Mouse (Mus musculus) c-Kit-positive CD71-negative TER-119-negative erythroid progenitor cells, embryonic 14.5 days (primary cell): Measurements from ENCODE around the gene Ankfn1.

ENCODE experiments used
- DNase-seq: peaks from one replicate; pipeline ENCODE4 v3.0.0-alpha.2; 2013; ENCODE audit warnings: low read depth

The Ankfn1 gene

DNA sequence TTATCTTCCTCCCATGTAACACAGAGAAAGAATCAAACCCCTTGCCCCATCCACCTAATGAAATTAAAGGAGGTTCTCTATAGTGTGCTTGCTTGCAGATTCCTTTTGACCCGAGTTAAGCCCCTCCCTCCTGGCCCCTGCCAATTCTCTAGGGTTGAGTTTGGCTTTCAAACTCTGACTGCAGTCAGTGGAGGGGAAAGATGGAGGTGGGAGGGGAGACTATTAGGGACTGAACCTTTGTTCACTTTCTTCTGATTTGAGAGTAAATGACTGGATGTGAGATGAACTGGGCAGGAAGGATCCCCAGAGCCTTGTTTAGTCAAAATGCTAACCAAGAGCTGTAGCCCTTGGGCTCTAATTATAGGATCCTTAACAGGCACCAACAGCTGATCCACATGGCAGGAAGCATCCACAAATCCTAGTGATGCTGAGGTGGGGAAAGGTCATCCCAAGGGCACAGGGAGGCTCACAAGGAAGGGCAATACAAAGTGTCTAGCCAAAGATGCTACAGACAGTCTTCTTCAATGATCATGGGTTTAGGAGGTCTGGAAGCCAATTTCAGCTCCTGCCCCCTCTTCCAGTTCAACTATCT, 103.4 kb downstream of the Ankfn1 start:
- no peak for DNase-seq

DNA sequence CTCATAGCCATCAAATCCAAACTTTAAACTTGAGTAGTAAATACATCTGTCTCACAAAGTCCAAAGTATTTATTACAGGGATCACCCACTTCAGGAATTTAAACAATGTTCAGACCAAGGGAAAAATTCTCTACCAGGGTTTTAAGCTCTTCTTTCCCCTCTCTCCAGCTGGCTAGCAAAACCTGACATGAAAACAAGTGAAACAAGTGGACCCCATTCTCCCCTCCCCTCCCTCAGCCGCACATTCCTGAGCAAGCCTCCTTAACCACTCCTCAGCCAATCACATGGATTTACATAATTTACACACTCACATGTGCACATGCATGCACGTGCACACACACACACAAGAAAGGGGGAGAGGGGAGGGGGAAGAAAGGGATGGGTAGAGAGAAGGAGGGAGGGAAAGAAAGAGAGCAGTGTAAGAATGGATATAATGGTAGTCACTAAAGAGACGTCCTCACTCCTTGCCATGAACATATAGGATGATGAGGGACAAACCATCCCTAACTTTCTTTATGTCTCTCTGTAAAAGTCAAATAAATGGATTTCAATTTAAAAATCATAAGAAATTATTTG, 104.9 kb downstream of the Ankfn1 start:
- no peak for DNase-seq

DNA sequence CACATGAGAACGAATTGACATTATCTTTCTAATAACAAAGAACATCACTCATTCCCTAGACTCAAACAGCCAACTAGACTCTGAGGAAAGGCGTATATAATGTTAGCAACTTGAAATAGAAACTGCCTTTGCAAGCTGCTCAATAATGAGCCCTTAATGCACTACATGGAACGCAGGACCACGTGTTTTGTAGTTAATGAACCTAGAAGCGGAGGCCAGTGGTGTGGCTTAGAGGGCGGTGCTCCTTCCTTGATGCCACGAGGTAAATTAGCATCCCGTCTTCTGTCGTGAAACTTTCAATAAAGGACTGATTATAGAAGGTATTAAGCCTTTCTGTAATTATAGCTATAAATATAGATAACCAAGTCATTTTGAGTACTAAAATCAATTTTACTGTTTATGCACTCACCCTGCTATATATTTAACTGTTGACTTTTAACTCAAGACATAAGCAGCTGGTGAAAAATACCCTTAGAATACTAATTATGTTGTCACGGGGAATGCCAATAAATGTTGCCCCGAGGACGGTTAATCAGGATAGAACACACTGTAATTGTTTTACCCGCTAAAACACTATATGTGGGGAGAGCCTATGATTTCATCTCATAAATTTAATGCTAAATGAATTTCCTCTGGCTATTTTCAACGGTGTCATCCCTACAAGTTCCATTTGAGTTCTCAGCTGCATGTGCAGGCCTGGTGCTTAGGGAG, 112.1 kb downstream of the Ankfn1 start:
- DNase-seq, result no peak

DNA sequence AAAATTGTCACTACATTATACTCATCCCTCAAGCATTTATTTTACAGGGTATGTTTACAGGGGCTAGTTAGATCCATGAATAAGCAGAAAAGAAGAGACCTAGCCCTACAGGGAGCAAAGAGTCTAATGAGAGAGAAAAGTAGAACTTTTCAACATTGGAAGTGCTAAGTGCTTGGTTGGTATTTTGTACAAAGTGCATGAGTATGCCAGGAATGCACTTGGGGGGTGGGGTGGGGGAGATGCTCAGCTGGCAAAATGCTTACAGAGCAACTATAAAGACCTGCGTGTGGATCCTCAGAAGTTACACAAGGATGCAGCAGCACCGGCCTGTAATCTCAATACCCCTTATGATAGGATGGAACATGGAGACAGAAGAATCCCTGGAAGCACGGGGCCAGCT, 118.4 kb downstream of the Ankfn1 start:
- DNase-seq, result no peak

DNA sequence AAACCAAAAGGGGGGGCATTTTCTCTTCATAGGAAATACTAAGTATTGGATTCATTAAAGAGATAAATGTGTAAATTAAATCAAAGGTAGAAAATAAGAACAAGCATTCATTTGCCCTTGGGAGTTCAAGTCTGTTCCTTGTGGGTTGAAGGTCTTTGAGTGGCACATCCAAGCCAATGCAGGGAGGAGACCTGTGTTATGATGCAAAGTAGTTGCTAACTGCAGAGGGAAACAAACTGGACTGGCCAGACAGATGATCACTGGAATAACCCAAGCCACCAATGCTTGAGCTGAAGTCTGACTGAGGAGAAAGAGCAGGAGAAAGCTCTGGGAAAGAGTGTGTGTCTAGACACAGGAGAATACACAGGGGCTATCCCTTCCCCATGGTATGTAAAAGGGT, 120.9 kb downstream of the Ankfn1 start:
- DNase-seq, result no peak

DNA sequence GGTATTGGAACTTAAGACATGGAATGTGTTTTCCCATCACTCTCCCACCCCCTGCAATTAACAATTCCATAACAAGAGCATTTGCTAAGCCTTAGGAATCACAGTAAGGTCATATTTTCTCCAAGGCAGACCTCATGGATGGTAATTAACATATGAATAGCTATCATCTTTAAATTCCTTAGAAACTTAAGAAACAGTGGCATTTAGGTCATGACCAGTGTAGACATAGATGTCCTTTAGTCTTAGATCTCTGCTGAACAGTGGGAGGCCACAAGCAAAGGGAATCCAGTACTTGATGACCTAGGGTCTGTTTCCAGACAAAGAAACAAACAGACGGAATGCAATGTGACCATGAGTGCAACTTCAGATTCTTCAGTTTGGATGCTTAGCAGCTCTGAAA, 141.7 kb downstream of the Ankfn1 start:
- DNase-seq, result no peak

DNA sequence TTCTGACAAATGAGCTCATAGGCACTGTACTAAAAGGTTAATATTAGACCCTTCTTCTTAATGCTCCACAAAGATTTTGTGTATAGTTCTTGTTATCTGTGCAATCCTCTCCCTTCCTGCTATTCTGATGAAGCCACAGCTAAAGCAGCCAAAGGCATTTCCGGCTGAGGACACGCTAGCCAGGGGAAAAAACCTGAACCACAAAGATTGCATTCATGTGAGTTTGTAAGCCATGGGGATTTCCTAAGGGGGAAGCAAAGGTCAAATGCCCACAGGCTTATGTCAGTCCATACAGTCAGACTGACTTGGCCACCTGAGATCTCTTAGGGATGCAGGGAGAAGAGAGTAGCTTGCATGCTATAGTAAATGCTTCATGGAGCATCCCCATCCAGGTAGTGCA, 146.1 kb downstream of the Ankfn1 start:
- no peak for DNase-seq

DNA sequence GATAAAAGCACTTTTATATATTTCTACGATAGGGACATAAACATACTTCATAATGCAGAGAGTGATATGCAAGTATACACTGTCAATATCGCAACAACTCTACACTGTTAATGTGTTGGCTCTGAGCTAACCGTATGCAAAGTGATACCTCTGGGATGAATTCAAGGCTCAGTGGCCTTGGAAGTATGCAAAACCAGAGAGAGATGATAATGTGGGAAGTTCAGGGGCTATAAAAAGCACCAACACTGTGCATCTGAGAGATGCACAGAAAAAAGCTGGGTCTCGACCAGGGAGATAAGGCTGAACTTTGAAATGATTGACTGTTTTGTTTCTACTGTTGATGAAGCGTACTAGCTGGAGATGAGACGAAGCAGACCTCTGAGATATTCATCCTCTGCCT, 148.9 kb downstream of the Ankfn1 start:
- DNase-seq, result no peak

DNA sequence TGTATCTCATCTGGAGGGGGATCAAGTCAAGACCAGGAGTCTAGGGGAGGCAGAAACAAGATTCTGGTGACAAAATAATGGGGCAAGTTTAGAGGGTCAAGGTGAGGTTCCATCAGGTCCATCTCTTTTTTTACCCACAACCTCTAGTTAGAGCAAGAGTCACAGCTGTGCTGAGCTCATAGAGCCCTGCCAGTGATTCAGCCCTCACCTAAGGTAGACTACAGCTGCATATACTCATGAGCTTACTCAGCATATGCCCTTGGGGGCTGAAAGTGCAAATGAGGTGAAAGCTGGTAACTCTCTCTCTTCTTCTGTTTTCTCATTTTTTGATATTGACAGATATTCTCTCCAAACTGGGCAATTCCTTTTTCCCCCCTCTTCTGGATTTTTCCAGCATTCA, 150.2 kb downstream of the Ankfn1 start:
- no peak for DNase-seq

DNA sequence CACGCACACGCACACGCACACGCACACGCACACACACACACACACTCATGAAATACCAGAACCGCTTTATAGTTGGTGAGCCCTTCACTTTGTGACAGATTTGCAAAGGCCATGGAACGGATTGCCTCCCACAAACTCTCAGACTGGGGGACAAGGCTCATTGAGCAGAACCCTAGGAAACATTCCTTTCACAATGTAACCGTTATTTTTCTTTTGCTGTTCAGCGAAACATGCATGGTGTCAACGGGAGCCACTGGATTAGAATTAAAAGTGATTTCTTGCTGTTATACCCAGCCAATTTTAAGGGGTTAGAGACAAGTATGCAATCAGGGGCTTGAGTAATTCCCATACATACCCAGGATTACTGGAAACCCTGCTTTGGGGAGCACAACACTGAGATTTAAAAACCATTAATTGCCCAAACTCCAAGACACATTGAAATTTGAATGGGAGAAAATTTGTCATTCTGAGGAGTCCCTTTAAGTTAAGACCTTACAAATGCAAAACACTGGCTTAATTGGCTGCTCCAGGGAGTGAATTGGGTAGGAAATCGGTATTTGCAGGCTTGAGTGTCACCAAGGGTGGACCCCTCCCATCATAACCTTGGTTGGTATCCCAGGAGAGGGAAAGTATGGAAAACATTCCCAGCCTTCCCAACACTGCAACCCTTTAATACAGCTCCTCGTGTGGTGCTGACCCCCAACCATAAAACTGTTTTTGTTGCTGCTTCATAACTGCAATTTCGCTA, 153.6 kb downstream of the Ankfn1 start:
- DNase-seq, result no peak

DNA sequence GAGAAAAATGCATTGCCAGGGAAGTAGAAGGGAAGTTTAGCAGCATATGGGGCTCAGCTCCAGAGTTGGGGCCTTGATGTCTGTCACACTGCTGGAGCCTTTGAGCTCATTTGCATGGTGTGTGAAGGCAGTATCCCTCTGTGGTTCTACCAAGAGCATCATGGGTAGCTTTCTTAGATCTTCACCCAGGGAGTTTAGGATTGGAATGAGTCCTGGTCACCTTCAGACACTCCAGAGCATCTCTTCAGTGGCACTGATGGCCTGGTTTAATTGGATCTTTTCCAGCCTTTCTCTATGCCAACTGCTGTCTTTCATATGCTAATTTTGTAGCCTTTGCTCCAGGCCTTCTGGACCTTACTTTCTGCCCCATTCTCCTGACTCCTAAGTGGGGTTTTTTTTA, 157.5 kb downstream of the Ankfn1 start:
- no peak for DNase-seq

DNA sequence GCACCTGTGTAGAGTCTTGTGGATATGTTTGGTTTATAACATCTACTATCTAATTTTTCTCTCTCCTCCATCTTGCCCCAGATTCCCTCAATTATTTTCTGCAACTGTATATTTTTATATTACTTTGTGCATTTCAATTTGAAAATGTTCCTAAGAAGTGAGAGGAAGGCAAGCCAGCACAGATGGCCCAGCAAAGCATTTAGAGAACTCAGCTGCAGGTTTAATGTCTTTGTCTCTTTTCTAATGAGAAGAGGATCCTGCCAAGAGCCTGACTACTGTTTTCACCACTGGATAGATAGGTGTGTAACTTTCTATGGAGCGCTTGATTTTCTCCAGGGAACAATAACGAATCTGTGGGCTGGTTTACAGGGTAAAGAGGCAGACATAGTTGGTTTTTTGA, 161.6 kb downstream of the Ankfn1 start:
- DNase-seq, result no peak

DNA sequence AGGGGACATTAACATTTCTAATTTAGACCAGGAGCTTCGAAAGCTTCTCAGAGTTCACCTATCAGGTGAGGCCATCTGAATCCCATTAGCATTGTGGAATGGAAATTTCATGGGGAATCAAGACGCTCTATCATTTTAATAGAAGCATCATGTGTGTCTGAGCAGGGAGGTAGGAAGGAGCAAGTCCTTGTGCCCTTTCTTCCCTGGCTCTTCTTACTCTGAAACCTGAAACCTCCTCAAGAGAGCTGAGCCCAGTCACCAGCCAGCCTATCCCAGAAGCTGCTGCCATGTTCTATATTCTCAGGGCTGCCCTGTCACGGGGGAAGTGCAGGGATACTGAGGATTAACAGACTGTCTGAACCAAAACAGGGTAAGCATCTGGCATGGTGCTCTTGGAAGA, 165.9 kb downstream of the Ankfn1 start:
- DNase-seq, result no peak

DNA sequence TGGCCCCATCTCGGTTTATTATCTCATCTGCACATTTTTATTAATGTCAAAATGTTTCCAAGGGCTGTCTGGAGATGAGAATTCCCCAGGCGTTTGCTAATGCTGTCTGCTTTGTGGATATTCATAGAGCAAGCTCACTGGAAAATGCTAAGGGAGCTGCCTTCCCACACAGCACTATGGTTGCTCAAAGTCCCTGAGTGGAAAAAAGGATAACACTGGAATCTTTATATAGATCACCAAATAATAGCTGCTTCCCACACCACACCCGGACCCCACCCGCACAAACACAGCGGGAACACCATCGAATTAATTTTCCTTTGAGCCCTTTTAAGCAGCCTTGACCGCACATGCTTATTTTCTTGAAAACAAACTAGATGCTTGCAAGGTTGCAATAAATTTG, 169.4 kb downstream of the Ankfn1 start:
- no peak for DNase-seq

DNA sequence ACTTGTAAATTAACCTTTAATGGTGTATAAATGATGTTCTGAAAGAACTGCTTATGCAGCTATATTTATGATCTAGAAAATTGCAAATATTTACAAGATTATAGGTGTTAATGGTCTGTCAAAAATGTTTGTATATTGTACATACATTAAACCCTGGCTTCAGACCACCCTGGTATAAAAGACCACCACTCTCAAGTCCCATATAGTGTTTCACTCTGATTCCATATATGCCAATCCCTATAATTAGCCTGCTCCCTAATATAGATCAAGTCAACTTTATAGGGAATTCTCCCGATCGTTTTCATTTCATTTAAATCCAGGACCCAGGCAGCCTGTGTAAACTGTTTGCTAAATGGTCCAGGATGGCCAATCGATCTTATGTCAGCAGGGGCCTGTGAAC, 170.2 kb downstream of the Ankfn1 start:
- DNase-seq, result no peak

DNA sequence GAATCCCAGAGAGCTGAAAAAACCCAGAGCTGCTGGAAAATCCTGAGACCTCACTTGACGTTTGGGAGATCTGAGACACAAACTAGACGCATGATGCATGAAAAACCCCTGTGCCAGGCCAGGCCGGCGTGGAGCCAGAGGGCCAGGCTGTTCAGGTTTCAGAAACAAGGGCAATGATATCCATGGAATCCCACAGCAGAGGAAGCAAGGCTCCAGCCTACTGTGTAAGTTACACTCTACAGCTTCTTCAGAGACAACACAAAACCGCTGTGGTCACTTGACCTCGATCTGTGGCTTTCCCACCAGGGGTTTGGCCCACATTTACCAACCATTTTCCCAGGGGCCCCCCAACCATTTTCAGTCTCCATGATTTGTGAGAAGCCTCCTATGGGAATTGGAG, 171.1 kb downstream of the Ankfn1 start:
- DNase-seq, result no peak

DNA sequence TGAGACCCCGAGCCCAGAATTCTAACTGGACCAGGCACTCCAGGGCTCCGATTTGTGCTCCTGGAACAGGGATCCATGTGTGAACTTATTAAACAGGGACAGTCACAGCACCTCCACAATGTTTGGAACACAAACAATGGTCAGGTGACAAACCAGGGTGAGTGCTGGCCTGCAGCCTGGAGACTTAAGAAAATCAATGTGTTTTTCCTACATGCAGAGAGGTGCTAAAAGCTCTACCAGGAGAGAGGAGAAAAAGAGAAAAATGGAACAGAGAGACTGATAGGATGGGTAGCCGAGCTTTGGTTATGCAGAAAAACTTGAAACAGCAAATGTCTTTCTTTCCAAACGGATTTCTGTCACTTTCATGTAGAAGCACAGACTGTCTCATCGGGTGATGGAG, 174.5 kb downstream of the Ankfn1 start:
- DNase-seq, result no peak

DNA sequence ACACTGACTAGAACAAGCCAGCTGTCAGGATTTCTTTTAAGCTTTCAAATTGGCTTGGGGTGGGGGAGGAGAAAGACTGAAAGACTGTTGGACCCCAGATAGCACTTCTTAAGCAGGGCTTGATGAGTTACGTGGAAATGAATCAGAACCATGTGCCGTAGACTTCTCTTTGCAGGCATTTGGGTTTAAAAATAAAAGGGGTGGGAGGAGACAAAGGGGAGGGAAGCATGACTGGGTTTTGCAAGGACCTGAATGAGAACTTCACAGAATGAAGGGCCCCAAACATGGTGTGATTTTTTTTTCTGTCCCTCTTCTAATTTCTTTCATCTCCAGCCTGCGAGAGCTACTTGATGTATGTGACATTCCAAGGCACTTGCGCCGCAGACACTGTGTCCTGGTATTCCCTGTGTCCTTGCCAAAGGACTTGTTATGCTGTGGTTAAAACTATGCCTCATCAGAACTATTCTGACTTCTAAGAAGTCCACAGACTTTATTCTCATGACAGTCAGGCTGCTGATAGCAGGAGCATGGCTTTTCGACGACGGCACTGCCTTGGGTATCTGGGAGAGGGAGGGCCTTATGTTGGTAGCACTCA, 176.4 kb downstream of the Ankfn1 start:
- DNase-seq, result no peak

DNA sequence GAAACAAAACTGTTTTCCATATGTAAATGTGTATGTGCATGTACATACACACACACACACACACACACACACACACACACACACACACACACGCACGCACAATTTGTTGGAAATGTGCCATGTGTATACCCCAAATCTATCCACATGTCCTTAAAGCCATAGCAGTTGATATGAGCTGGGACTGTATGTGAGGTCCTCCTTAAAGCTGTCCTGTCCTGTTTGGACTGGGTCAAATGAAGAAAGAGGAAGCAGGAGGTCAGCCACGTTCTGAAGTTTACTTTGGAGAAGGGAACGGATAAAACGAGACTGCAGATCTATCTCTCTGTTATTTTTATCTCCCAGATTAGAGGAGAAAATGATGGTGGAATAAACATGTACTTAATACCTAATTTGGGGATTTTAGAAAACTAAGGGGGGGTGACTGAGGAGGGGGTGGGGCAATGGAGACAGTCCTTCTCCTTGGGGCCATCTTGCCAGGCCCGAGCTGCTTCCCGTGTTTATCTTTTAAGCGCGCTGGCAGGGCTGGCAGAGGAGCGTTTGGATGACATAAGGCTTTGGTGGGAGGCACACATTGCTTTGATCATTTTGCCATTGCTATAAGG, 187.1 kb downstream of the Ankfn1 start:
- no peak for DNase-seq

DNA sequence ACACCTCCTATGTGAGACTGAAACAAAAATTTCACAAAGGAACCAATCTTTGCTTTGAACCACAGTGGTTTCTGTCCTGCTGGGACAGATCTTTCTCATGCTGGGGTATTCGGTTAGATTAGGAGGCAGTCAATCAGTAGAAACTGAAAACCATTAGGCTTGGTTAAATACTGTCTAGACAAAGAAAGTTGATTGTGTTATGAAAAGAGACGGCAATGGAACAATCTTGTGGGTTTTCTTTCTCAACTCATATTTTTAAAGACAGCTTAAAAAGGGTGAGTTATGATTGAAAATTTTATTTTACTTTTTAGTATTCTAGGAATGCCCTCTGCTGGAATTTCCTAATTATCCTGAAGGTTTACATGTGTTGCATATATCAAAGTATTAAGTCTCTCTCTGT, 191.1 kb downstream of the Ankfn1 start:
- DNase-seq, result no peak

DNA sequence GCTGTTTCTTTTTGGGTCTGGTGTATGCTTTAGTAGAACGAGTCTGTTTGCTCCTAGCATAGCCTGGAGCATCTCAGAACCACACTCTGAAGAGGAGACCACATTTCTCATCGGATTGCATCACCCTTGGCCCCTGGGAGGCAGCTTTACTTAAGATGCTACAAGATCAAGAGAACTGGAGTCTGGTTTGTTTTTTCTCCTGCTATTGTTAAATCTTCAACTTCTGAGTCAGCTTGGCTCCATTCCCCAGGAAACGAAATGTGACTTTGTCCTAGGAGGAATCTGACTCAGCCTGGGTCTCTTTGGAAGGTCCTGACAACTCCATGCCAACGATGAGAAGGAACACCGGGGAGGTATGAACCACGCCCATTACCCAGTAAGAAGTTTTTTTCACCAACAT, 197.6 kb downstream of the Ankfn1 start:
- no peak for DNase-seq

DNA sequence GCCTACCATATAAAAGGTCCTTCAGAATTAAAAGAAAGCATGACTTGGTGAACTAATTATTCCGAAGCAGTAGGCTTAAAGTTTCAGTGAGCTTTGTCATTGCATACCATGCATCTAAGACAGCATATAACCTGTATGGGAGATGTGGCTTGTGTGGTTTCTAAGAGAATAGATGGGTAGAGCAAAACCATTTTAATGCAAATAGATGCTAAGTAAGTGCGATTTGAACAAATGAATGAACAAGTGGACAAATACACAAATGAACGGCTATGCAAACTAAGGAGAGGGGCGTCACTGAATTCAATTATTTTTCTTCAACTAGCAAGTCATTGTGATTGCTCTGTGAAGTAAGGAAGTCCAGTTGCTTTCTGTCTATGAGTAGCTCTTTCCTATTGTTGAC, 198.3 kb downstream of the Ankfn1 start:
- no peak for DNase-seq
